Mouse (Mus musculus) cerebral cortex, adult 2 months (tissue): ENCODE measurements around the gene Aqp6.

ENCODE experiments used
- WGBS: fragments of 180-500 bp; shearing (Covaris S2); methylation state at CpG from one replicate; pipeline ENCODE4 v1.1.7; 2018; 5-methylcytosine and 5-hydroxymethylcytosine counted together

Aqp6 gene

DNA sequence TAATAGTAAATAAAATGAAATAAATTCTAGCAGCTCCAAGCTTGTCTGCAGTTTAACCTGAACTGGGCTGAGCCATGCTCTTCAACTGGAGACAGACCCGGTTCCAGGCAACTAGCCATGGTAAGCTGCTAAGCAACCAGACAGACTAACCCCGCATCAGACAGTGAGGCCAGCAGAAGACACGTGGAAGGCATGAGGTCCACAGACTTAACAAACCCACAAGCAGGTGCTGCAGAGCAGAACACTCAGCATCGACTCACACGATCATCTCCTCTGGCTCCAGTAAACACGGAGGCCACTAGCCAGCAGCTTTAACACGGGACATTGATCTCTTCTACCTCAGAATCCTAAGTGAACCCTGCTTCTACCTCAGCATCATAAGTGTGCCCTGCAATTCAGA lies 43.6 kb downstream of the Aqp6 start:
- 29% methylated on average over 7 of the region's 7 CpGs for WGBS

DNA sequence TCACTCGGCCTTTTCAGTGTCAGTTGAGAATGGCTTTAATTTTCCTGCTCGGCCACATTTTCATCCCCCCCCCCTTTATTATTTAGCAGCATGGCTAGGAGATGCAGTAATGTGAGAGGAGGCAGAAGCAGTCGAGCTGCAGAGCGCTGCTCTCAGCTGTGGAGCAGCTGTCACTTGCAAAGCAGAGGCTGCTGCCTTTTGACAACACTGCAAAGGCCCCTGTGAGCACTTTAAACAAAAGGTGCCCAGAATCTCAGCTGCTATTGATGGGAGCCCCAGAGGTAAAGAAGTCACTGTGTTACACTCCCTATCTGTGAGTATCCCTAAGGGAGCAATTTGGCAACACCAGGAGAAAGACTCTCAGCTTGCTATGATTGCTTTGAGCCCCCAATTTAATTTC lies 47.1 kb downstream of the Aqp6 start:
- WGBS, result 47% methylated on average over 4 of the region's 4 CpGs

DNA sequence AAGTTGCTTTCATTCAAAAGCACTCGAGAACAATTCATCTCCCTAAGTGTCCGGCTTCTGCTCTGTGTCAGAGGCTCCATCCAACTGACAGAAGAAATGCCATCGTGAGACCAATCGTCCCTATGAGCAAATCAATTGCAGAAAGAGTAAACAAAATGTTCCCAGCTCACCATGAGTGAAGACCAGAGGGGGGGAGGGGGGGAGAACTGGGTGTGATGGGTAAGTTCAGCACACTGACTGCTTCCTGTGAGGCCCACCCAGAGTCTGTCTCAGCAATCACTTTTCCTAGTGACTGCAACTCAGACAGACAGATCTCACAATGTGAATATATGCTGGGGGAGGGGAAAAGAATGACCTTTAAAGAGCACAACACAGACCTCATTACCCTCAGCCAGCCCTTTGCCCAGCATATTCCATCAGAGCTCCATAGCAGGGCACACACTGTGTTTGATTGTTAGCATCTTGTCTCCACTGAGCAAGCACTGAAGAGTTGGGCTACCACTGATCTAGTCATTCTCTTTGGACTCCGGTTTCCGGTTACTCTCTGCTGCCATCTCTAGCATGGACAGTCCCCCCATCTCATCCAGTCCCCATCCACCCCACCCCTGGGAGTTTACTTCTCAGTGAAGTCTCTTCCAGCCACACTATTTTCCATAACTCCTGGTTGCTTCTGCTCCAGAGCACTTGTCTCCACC lies 48.0 kb downstream of the Aqp6 start:
- WGBS, result 61% methylated on average over 6 of the region's 6 CpGs

- WGBS, result 53% methylated on average over 2 of the region's 2 CpGs
These were observed 49.1 kb downstream of the Aqp6 start for GRCm38 (mm10) chr15:99650304-99650703.

GRCm38 (mm10) chr15:99651163-99651872 lies 50.1 kb downstream of the Aqp6 start, which contains the start of gene Racgap1:
Gene Racgap1, minus strand, starts transcription at chr15:99651656.
- under 1% methylated on average over 64 of the region's 68 CpGs for WGBS

DNA sequence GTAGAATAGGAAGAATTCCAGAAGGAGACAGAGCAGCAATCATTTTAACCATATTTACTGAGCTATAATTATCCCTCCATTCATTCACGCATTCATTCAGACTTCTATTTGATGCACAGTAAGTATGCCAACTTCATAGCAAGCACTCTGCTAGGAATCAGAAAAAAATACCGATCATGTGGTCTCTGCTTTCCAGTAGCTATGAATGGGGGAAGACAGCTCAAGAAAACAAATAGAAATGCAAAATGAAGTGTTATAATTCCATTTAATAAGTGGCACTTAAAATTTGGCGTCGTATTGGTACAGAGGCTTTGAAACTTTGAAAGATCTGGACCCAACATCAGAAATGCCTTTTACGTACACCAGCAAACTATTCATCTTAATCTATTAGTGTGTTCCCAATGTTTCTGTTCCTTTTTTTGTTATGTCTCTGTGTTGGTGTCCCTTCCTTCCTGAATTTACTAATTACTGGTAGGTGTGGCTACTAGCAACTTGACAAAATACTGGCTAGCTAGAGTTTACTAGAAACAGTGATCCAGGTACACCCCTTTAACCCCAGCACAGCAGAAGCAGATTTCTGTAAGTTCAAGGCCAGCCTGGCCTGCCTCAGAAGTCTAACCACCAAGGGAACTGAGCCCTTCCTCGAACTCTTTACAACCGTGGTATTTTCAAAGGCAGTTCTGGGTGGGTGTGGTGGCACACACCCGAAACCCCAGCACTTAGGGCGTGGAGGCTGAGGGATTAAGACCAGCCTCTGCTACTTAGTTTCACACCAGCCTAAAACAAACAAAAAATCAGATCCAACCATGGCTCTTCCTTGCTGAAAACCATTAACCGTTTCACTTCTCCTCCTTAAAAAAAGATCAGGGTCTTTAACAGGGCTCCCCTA lies 51.0 kb downstream of the Aqp6 start:
- WGBS, result 69% methylated on average over 10 of the region's 10 CpGs

DNA sequence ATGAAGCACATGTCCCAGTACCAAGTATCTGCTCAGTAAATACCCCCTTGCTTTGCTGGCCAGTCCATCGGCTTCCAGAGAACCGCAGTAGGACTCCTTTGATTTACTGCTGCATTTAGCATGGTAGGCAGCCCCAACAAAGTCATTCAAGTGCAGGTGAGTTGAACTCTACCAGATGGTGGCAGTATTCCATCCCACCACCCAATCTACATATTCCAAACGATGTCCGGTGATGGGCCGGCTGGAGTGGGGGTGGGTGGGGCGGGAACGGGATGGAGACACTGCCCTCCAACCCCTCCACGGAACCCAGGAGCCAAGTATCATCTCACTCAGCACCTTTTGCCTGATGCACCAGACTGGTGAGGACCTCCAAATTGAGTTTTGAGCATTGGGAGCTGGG lies 52.1 kb downstream of the Aqp6 start:
- 33% methylated on average over 8 of the region's 8 CpGs for WGBS

GRCm38 (mm10) chr15:99653876-99654275 lies 52.7 kb downstream of the Aqp6 start:
- 12% methylated on average over 21 of the region's 21 CpGs for WGBS
